Comparison of ENCODE assay signal across 8 mouse cellular contexts in the genomic region with DNA sequence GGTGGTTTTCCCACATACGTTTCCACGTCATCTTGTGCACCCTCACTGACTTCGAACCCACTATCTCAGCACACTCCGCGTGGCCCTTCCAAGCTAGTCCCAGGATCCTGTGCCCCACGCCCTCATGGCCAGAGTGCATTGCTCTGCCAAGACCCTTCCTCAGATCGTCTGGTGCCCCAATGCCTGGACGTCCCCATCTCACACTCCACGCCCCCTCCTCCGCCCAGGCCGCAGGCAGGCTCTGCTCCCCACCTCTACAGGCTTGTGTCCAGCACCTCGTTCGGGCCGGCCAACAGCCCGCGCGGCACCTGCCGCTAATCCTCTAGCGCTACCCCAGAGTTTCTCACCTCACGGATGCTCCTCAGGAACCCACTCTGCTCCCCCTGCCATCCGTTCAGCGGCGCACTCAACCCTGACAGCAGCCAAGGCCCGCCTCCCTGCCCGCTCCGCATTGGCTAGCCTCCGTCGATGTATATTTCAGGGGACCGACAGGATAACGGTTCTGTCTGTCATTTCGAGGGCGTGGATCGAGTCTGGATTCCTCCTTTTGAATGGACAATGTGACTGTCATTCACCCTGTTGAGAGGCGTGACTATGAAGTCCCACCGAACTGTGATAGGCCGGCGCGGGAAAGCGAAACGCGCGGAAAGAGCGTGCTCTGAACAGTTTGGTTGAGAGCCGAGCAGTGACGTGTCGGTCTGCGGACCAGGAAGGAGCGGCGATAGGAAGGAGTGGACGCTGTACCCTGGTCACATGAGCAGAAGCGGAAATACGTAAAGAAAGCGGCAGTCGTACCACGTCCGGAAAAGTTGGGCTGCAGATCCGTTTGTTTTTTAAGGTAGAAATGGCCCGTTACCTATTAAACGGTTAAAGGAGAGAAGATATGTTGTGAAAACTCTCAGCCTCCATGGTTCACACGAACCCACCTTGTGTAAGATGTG. TPM values are rescaled to one million over a fixed set of nuclear protein-coding genes. Genes with fewer than 3 reads are reported as not detected.
A peak's percentile ranks its signal among the peaks of the same experiment; 100 is the strongest.
DNase-seq lines count a peak whose midpoint lies in the region; ATAC-seq and TF ChIP-seq lines count a peak whose summit lies in the region.

Gene Stt3a, minus strand, starts transcription at position 477 of the 941 bp plus-strand sequence.

- ATAC-seq in forebrain, embryonic 15.5 days (replicated peaks) = peak; percentile 100
- ATAC-seq in neutrophil, adult 5-6 weeks (ENCODE audit: extremely low read depth, insufficient number of reproducible peaks, low FRiP score, poor library complexity, severe bottlenecking) = peak; percentile 96

- no peaks in the 10 kb centered on the region for H3K27me3 ChIP-seq in forebrain, embryonic 15.5 days

- peak; percentile 99 for DNase-seq in ES-E14 (ENCODE audit: low read depth, low spot score)
- DNase-seq in cerebellum, adult 11-12 months = peak; percentile 100
- DNase-seq in heart, postnatal 25 days (ENCODE audit: low spot score) = peak; percentile 99
- peak; percentile 100 for DNase-seq in layer of hippocampus, adult 18-20 months (ENCODE audit: low spot score in 2 of 2)
- peak; percentile 98 for DNase-seq in lung, adult 2 months
- DNase-seq in thymus, adult 18-20 months = peak; percentile 96 to 99

- H3K4me2 ChIP-seq in forebrain, embryonic 15.5 days (replicated peaks) = peak within 1 kb of the TSS; percentile 79

- H3K27ac ChIP-seq in ES-E14 (ENCODE audit: insufficient read depth, low read depth, low read length, poor library complexity, severe bottlenecking) = peak within 1 kb of the TSS; percentile 85
- H3K27ac ChIP-seq in forebrain, embryonic 15.5 days (replicated peaks) = peak within 1 kb of the TSS; percentile 80

- no peak for TF ChIP-seq CTCF in lung, adult 2 months (IDR thresholded peaks at IDR 0.05; ENCODE audit: insufficient read depth, low read length)

- no peaks in the 10 kb centered on the region for H3K9me3 ChIP-seq in ES-E14 (ENCODE audit: control insufficient read depth, insufficient read depth, low read depth, low read length)
- no peaks in the 10 kb centered on the region for H3K9me3 ChIP-seq in forebrain, embryonic 15.5 days

- peaks cover 6% of the 10 kb centered on the region for H3K36me3 ChIP-seq in ES-E14 (ENCODE audit: control insufficient read depth, insufficient read depth, low read length, poor library complexity, severe bottlenecking)
- H3K36me3 ChIP-seq in forebrain, embryonic 15.5 days = peaks cover 20% of the 10 kb centered on the region

- peak; percentile 87; the same call in 1 of the 2 replicates for TF ChIP-seq POLR2A in lung, adult 2 months (IDR thresholded peaks at IDR 0.05; ENCODE audit: borderline replicate concordance, extremely low read depth, low read depth, low read length)

- intact Hi-C loops in heart, postnatal 25 days (cut with DNase I) = no loop called here

- in situ Hi-C loops in ES-E14 (cut with MboI; ENCODE audit: low sequenced_read_pairs in 2 of 2, unreplicated experiment in 2 of 2) = no loop called here

- under 1% methylated on average over 60 of the region's 60 CpGs for WGBS in forebrain, embryonic 15.5 days
- WGBS in lung, adult 2 months = under 1% methylated on average over 60 of the region's 60 CpGs

- peak within 1 kb of the TSS; percentile 96 for H3K9ac ChIP-seq in ES-E14 (ENCODE audit: insufficient read depth, low read depth, low read length, poor library complexity, severe bottlenecking)
- H3K9ac ChIP-seq in forebrain, embryonic 15.5 days (replicated peaks) = peak within 1 kb of the TSS; percentile 82

- no peaks in the 10 kb centered on the region; a peak in 1 of 4 replicates for H3K4me1 ChIP-seq in ES-E14 (ENCODE audit: control insufficient read depth in 2 of 2, insufficient read depth in 2 of 2, low read length in 2 of 2, poor library complexity in 1 of 2)
- peaks cover 23% of the 10 kb centered on the region for H3K4me1 ChIP-seq in forebrain, embryonic 15.5 days
- H3K4me1 ChIP-seq in lung, adult 2 months (ENCODE audit: control insufficient read depth, insufficient read depth, low read length) = peaks cover 2% of the 10 kb centered on the region; the same call in 1 of the 2 replicates

- peak within 1 kb of the TSS; percentile 97 to 99 for H3K4me3 ChIP-seq in ES-E14 (ENCODE audit: insufficient read depth in 1 of 2, low read depth in 1 of 2, low read length in 2 of 2, poor library complexity in 1 of 2, severe bottlenecking in 1 of 2)
- peak within 1 kb of the TSS; percentile 82 for H3K4me3 ChIP-seq in forebrain, embryonic 15.5 days
- H3K4me3 ChIP-seq in lung, adult 2 months (replicated peaks; ENCODE audit: extremely low read depth, low read depth, low read length) = peak within 1 kb of the TSS; percentile 78

TF ChIP-seq in ES-E14, 5 proteins besides CTCF, POLR2A, EP300 and RAD21:
- TF ChIP-seq HCFC1 (IDR thresholded peaks at IDR 0.05; ENCODE audit: borderline replicate concordance, insufficient read depth, low read length) = 0 out of 2 replicates have a peak, but pooled peaks have one; percentile 50
- TF ChIP-seq ZC3H11A (IDR thresholded peaks at IDR 0.05; ENCODE audit: borderline replicate concordance, low read depth, low read length) = no peak
- TF ChIP-seq CHD2 (IDR thresholded peaks at IDR 0.05; ENCODE audit: low read depth, low read length) = peak; percentile 94
- TF ChIP-seq ZNF384 (IDR thresholded peaks at IDR 0.05; ENCODE audit: low read depth, low read length) = no peak
- TF ChIP-seq MAFK (IDR thresholded peaks at IDR 0.05; ENCODE audit: insufficient read depth, low read depth, low read length) = no peak

RNA-seq across cellular contexts. Expression of gene Stt3a, which starts in this region (rescaled TPM):
- 459 and 494 TPM in 2 replicates for total RNA-seq in ES-E14 (2012; rRNA removed)
- 102 and 106 TPM in 2 replicates for polyA plus RNA-seq in forebrain, embryonic 15.5 days (2015; fragmentation: Nextera tagmentation; extraction: Ambion mirVana)
- 10 to 100 TPM; 67.8 to 74.5 TPM for total RNA-seq in heart, postnatal 25 days (2021)
- 10 to 100 TPM; 60.6 to 68.5 TPM for total RNA-seq in layer of hippocampus, adult 18-20 months (2021)
- polyA plus RNA-seq in lung, adult 2 months (2012; rRNA removed) = 161 and 254 TPM in 2 replicates
- total RNA-seq in neutrophil, adult 5-6 weeks (2017) = 143 and 186 TPM in 2 replicates

Comparison
In these comparisons a context has a peak if more than half of its experiments do, and no peak if none do; other contexts are left out.
1. Peak in every context shown above with its lines: DNase-seq, ATAC-seq, H3K4me3 ChIP-seq and H3K27ac ChIP-seq.